8 mouse cellular contexts compared by ENCODE assay signal in the genomic region with DNA sequence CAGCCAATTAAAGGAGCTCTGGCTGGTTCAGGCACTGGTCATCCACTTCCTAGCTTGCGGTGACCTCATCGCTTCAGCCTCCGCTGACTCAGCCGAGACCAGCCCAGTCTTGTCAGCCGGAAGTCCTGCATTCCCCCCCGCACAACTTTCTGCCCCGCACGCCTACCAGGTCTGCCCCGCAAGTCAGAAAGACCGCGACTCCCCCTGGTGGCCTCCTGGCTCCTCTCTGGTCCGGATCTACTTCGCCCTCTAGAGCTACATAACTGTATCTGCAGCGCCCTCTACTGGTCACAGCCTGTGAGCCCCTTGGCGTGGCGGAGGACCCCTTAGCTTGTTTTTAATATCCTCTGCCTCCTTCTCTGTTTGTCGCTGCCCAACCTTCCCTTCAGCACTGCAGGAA. TPM values are rescaled to one million over a fixed set of nuclear protein-coding genes. Genes with fewer than 3 reads are reported as not detected.
DNase-seq lines count a peak whose midpoint lies in the region; ATAC-seq lines count a peak whose summit lies in the region.

No protein-coding gene starts in this region.

- peak; percentile 86 for ATAC-seq in inflammation-experienced regulatory T-cells, adult 6 months
- peak; percentile 77 for ATAC-seq in megakaryocyte-erythroid progenitor cell, adult 5-6 weeks (replicated peaks; ENCODE audit: low FRiP score, low TSS enrichment, poor library complexity, severe bottlenecking)

- intact Hi-C loops in gastrocnemius, postnatal 14 days (cut with DNase I; ENCODE audit: low total_unique reads): loop anchor here (10.0 kb wide), 1 partner anchor 52 kb away; a partner anchor contains a TSS
- intact Hi-C loops in left cerebral cortex, postnatal 10 days (cut with DNase I): no loop called here

- peak; percentile 95 to 98 for DNase-seq in adrenal gland, adult (ENCODE audit: inconsistent age in 2 of 2, low spot score in 1 of 2)
- DNase-seq in embryo, embryonic 10.5 days (ENCODE audit: low spot score): peak; percentile 100
- peak; percentile 97 for DNase-seq in gastrocnemius, postnatal 14 days
- peak; percentile 91 to 98 for DNase-seq in left cerebral cortex, postnatal 10 days (ENCODE audit: extremely low spot score in 1 of 2, low spot score in 2 of 2)
- DNase-seq in right cerebral cortex, postnatal 25 days: peak; percentile 81
- peak; percentile 92 to 99 for DNase-seq in urinary bladder, postnatal 4 days (ENCODE audit: low spot score in 2 of 2)

RNA-seq across cellular contexts. Expression of a gene that starts 13.2 kb away (rescaled TPM):
- total RNA-seq in gastrocnemius, postnatal 14 days (2021): under 1 TPM; 0.08 to 0.16 TPM
- polyA plus RNA-seq in inflammation-experienced regulatory T-cells, adult 6 months (2017; shearing (Covaris generic)): not detected
- total RNA-seq in left cerebral cortex, postnatal 10 days (2021): 100 to 1,000 TPM; 262 to 273 TPM
- not detected in 2 replicates for total RNA-seq in megakaryocyte-erythroid progenitor cell, adult 5-6 weeks (2014; fragmentation: Nextera tagmentation)
- not detected in 2 replicates for total RNA-seq in megakaryocyte-erythroid progenitor cell, adult 5-6 weeks (2017)

RNA-seq across cellular contexts. Expression of a gene that starts 16.0 kb away (rescaled TPM):
- 10 to 100 TPM; 37.2 to 51.2 TPM for total RNA-seq in gastrocnemius, postnatal 14 days (2021)
- polyA plus RNA-seq in inflammation-experienced regulatory T-cells, adult 6 months (2017; shearing (Covaris generic)): not detected
- total RNA-seq in left cerebral cortex, postnatal 10 days (2021): 10 to 100 TPM in 1 of 2 experiments, 1 to 10 TPM in 1; 9.9 to 11.4 TPM
- not detected in 2 replicates for total RNA-seq in megakaryocyte-erythroid progenitor cell, adult 5-6 weeks (2014; fragmentation: Nextera tagmentation)
- 0.84 TPM in 1 of 2 replicates, not detected in the other for total RNA-seq in megakaryocyte-erythroid progenitor cell, adult 5-6 weeks (2017)

RNA-seq across cellular contexts. Expression of a gene that starts 38.4 kb away (rescaled TPM):
- total RNA-seq in gastrocnemius, postnatal 14 days (2021): under 1 TPM; 0.31 to 0.33 TPM
- polyA plus RNA-seq in inflammation-experienced regulatory T-cells, adult 6 months (2017; shearing (Covaris generic)): not detected
- total RNA-seq in left cerebral cortex, postnatal 10 days (2021): 1 to 10 TPM; 4.9 to 5.7 TPM
- 2.8 TPM in 1 of 2 replicates, not detected in the other for total RNA-seq in megakaryocyte-erythroid progenitor cell, adult 5-6 weeks (2014; fragmentation: Nextera tagmentation)
- 1.2 TPM in 1 of 2 replicates, not detected in the other for total RNA-seq in megakaryocyte-erythroid progenitor cell, adult 5-6 weeks (2017)

RNA-seq across cellular contexts. Expression of a gene that starts 40.5 kb away (rescaled TPM):
- under 1 TPM in 1 of 2 experiments, not detected in 1; 0.13 TPM for total RNA-seq in gastrocnemius, postnatal 14 days (2021)
- polyA plus RNA-seq in inflammation-experienced regulatory T-cells, adult 6 months (2017; shearing (Covaris generic)): not detected
- 1 to 10 TPM in 1 of 2 experiments, under 1 TPM in 1; 0.26 to 1.3 TPM for total RNA-seq in left cerebral cortex, postnatal 10 days (2021)
- not detected in 2 replicates for total RNA-seq in megakaryocyte-erythroid progenitor cell, adult 5-6 weeks (2014; fragmentation: Nextera tagmentation)
- total RNA-seq in megakaryocyte-erythroid progenitor cell, adult 5-6 weeks (2017): not detected in 2 replicates

RNA-seq across cellular contexts. Expression of a gene that starts 56.0 kb away (rescaled TPM):
- total RNA-seq in gastrocnemius, postnatal 14 days (2021): 10 to 100 TPM; 11.3 to 15.0 TPM
- 10 to 100 TPM; 20.8 to 37.5 (median 36.6) TPM for polyA plus RNA-seq in inflammation-experienced regulatory T-cells, adult 6 months (2017; shearing (Covaris generic))
- total RNA-seq in left cerebral cortex, postnatal 10 days (2021): 10 to 100 TPM; 20.8 to 24.2 TPM
- 48.6 and 79.2 TPM in 2 replicates for total RNA-seq in megakaryocyte-erythroid progenitor cell, adult 5-6 weeks (2014; fragmentation: Nextera tagmentation)
- 81.0 and 81.9 TPM in 2 replicates for total RNA-seq in megakaryocyte-erythroid progenitor cell, adult 5-6 weeks (2017)

Comparison
In these comparisons a context has a peak if more than half of its experiments do, and no peak if none do; other contexts are left out.
1. Peak in every context shown above with its lines: DNase-seq and ATAC-seq.
2. RNA of a gene that starts 13.2 kb away (total RNA-seq): 262 to 273 TPM in left cerebral cortex, postnatal 10 days; 0.08 to 0.16 TPM in gastrocnemius, postnatal 14 days and not detected in megakaryocyte-erythroid progenitor cell, adult 5-6 weeks; every median in the first group is over 100 times any median in the second.
3. RNA of a gene that starts 16.0 kb away (total RNA-seq): 37.2 to 51.2 TPM in gastrocnemius, postnatal 14 days and 9.9 to 11.4 TPM in left cerebral cortex, postnatal 10 days; 0.84 TPM in megakaryocyte-erythroid progenitor cell, adult 5-6 weeks; every median in the first group is over 4 times any median in the second.